Mouse (Mus musculus) large intestine, adult 2 months (tissue): ENCODE results near the gene Lrmp. TPM values are rescaled to one million over a fixed set of nuclear protein-coding genes. Genes with fewer than 3 reads are reported as not detected.
"Not testable (repeated sequence)": the region's sequence is repeated elsewhere in the genome, so short reads cannot be mapped to it uniquely, and the experiment has no call there.

Source experiments
- DNase-seq: peaks from one replicate; pipeline ENCODE4 v3.0.0-alpha.2; 2012; ENCODE audit warnings: low read depth, low spot score
- WGBS: fragments of 180-500 bp; shearing (Covaris S2); methylation state at CpG from one replicate; pipeline ENCODE4 v1.1.7; 2018; 5-methylcytosine and 5-hydroxymethylcytosine counted together
- polyA plus RNA-seq: library from polyadenylated mRNA; depleted of rRNA; stranded (reverse); fragments of >200 nt; gene quantifications from 2 replicates; pipeline ENCODE4 v1.2.3, GENCODE M21; 2012; rRNA removed

Gene Lrmp
- 12.4 and 19.6 TPM in 2 replicates for polyA plus RNA-seq

DNA sequence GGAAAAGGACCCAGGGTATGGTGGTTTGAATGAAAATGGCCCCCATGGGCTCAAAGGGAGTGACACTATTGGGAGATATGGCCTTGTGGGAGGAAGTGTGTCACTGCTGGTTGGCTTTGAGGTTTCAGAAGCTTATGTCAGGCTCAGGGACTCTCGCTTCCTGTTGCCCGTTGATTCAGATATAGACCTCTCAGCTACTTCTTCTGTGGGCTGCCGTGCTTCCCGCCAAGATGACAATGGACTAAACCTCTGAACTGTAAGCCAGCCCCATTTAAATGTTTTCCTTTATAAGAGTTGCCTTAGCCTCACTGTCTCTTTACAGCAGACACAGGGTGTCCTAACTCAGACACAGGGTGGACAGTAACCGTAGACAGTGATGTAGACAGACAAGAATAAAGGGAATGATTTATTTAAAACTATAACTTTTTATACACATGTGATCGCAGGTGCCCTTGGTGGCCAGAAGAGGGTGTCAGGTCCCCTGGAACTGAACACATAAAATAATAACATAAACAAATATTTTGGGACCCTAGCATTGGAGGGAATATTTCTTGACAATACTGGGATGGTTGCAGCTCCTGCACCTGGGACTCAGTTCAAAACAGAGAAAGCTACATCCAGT is at the start of gene Lrmp:
Gene Lrmp (plus strand): TSS at position 178 of the 622 bp plus-strand sequence.
- WGBS: 86% methylated on average over 6 of the region's 6 CpGs
- no peak for DNase-seq

DNA sequence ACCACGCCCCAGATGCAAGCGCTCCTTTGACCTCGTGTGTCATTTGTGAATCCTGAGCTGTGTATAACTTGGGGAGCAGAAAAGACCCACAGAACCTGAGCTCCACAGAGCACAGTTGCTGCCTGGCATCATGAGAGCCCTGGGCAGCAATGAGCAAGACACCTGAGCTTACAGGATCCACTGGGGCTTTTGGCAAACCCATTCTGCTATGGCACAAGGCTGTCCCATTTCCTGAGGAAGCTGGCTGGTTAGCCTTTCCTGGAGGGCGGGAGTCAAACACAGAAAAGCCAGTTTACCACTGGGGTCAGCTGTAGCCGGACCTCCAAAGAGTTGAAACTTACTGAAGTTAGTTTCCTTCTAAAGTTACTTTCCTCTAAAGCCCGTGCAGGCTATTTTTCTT is 49.0 kb upstream of the Lrmp start:
- DNase-seq: no peak
- 68% methylated on average over 6 of the region's 6 CpGs for WGBS

DNA sequence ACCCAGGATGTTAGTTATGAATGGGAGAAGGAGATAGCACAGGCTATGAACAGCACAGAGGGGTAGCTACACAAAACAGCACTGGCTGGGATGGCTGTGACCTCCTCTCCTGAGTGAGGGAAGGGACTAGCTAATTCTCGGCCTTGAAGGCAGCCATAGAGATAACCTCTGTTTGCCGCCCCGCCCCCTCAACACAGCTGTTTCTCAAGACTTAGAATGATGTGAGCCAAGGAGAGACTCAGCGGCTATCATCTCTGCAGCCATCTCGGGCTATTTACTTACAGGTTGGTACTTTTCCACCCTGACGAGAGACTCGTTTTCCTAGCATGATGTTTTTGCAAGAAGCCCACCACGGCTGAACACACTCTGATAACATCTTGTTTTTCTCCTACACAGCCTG is 47.8 kb upstream of the Lrmp start:
- 71% methylated on average over 8 of the region's 8 CpGs for WGBS

DNA sequence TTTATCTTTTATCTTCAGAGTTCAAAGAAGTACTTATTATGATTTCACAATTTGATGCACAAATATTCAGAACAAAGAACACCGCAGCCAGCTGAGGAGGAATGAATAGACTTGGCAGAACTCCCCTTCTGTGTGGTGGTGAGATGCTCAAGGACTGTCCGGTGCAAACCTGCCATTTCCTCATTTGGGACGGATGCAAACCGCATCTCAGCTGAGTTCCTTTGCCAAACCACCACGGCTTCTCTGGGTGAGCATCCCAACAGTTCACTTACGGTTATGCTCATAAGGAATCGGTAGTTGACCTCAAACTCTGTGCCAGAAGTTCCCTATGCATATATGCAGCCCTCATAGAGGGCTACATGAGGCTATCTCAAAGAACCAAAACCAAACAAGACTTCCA is 46.1 kb upstream of the Lrmp start:
- 88% methylated on average over 7 of the region's 7 CpGs for WGBS
- DNase-seq: no peak

More for the DNA sequence above, 47.8 kb upstream of the Lrmp start:
- DNase-seq: no peak

DNA sequence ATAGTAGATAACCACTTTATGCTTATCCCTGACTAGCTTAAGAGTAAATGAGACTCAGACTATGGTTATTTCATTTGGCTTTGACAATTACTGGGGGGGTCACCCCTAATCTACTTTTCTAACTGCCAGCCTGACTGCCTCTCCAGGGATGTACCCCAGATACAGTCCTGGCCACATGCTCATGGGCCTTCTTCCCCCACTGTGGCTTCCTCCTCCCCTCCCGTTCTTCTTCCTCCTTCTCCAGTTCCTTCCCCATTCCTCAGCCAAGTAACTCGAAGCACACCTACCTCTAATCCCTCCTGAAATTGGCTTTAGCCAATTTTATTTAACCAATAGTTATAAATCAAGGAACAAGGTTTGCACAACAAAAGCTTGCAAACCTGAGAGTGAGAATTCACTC is 45.5 kb upstream of the Lrmp start:
- whole genome bisulfite sequencing: 39% methylated on average over 2 of the region's 2 CpGs
- DNase-seq: no peak

DNA sequence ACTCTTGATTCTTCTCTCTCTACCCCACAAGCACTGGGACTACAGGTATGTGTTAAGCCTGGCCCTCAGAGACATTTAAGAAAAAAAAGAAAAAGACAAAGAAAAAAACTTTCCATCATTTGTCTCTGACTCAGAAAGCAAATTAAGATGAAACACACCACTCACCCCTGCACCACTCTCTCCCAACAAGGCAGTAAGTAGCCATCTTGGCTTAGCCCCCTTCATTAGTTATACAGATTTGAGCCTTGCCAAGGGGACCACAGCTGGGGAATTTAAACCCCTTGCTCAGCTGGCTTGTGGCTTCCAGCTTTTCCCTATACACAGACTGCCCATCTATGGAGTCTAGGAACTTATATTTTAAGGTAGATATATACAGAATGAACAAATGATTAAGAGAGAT is 41.0 kb upstream of the Lrmp start:
- DNase-seq: no peak

DNA sequence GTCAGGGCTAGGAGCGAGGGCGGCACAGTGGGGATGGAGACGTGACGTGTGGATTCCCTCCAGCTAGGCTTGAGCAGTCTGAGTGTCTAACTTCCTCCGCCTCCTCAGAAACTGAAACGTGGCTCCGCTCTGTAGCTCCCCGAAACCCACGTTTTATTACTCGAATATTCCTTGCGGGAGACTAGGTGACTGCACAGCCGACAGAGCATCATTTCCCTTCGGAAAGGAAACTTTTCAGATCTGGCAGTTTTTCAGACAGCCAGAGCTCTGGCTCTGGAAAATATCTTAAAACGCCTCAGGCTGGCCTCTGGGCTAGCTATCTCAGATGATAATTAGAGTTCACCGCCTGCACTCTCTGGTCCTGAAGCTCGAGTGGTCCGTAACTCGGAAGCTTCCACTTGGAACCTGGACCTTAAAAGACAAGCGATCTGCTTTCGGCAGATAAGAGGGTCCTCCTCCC is 40.3 kb upstream of the Lrmp start:
- 4% methylated on average over 20 of the region's 20 CpGs for WGBS
- DNase-seq: no peak

DNA sequence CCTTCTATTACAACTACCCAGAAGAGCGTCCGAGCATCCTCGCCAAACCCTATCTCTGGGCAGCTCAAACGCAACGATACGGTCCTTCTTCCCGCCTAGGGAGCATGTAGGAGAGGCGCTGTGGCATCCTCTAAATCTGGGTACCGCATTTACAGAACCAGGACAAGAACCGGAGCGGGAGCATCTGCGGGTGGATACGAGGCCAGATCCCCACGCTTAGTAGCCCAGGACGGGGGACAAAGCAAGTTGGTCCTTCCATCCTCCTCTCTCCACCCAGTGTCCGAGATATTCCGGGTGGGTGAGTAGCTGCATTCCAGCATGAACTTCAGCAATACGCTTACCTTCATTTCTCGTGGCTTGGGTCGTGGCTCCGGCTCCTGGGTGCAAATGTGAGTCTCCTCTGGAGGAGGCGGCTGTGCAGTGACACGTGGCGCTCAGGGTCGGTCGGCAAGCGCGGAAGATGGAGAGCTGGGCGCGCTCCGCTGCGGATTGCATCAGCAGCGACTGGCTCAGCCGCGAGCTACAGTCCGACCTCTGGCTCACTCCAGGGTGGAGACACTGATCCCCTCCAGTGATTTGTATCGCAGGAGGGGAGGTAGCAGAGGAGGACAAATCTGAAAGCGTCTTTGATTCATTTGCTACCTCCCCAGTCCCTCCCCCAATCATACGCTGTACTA is 39.8 kb upstream of the Lrmp start, which contains the start of gene Bcat1:
Gene Bcat1 (minus strand): TSS at position 637 of the 677 bp plus-strand sequence.
- 2% methylated on average over 39 of the region's 39 CpGs for WGBS
- DNase-seq: no peak

DNA sequence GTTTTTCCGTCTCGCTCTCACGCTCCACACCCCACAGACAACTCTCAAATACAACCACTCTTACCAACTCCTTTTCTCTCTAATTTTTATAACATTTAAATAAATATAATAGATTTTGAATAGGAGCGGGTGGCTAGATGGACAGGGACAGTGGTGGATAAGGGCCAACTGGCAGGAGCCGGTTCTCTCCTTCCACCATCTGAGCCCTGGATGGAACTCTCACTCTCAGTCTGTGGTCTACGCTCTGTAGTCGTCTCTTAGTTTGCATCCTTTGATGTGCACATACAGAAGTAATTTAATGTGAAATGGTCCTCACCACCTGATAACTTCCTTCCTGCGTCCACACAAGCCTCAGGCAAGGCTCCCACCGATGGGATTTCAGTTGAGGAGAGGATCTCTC is 39.2 kb upstream of the Lrmp start:
- DNase-seq: no peak
- WGBS: 27% methylated on average over 9 of the region's 9 CpGs

DNA sequence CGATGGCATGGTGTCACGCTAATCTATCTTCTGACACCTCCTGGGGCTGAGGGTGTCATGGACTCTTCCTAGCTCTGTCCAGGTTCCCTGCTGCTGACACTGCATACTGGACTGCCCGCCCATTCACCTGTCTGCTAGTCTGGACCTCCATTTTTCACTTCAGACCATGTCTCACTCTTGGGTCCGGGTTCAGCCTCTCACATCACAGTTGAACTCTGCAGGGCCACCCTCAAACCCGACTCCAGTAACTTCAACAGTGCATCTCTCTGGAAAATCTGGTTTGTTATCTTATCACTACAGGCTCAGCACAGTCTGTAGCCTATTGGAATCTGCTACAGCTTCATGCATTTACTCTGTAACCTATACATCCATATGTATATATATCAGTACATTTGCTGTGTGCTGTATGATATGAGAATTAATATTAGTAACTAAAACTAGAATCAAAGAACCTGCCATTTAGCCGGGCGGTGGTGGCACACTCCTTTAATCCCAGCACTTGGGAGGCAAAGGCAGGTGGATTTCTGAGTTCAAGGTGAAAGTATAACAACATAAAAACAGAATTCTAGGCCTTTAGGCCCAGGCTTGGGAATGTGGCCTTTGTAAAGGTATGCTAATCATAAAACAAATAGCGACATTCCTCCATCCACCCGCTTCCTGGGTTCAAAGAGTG is 36.2 kb upstream of the Lrmp start:
- no peak for DNase-seq
- WGBS: 81% methylated on average over 9 of the region's 9 CpGs

DNA sequence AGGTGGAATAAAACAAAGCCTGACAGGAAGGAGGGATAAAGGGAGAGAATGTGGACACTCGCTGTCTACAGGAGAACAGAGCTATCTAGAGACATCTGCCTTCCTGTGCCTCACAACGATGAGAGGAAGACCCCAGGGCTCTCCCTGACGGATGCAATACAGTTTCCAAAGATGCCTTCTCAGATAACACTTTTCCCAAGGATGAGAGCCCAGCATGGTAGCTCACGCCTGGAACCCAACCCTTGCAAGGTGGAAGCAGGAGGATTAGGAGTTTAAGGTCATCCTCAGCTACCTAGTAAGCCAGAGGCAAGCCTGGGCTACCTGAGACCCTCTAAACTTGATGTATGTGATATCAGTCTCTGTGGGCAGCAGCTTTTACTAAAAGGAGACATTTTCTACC is 33.7 kb upstream of the Lrmp start:
- no peak for DNase-seq
- 67% methylated on average over 4 of the region's 4 CpGs for WGBS

DNA sequence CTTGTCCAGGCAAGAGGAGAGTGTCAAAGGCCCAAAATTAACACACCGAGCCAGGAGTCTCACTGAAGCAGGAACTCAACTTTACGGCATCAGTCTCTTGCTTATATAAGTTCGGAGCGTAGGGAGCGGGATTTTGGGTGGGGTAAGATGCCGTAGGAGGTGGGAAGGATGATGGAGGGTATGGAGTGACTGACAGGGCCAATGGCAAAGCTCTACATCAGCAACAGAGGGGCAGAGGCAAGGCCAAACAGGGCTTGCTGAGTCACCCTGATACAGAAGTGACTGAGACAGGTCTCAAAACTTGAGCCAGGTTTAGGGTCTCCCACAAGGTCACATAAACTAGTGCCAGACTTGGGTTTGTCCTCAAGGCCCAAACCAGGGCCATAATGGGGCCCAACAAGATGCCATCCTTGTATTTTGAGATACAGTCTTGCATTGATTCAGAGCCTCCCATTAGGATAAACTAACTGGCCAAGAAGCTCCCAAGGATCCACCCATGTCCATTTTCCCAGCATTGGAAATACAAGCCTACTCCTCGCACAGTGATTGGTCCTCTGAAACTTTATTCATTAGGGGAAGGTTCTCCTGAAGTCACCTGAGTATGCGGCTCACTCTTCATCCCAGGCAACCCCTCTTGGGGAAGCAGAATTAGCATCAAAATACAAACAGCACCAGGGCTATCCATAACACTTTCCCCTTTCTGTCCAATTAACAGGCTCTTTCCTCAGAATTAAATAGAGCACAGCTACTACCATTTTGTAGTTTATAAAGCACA is 30.9 kb upstream of the Lrmp start:
- WGBS: 86% methylated on average over 8 of the region's 8 CpGs
- no peak for DNase-seq

DNA sequence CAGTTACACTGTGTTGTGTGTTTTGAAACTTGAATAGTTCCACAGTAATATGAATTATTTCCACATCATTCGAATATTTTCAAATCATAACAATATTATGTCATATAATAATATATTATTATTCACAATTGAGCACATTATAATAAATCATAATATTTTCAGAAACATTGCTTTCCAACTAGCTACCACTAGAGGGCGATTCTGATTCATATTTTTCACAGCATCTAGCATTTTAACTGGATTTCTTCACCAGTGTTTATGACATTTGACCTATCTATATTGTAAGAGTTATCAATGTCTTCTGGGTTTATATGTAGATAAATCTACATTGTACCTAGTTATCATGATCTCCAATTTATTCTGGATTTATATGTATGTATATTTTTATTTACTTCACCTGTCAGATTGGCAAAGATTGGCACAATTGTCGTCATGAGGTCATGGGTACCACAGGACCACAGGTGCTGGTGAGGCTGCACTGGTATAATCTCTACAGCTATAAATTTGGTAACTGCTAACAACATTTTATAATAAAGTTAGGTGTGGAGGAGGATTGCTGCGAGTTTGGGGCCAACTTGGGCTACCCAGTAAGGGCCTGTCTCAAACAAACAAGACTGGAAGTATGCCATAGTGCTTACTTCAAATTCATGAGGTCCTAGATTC is 26.9 kb upstream of the Lrmp start:
- 41% methylated on average over 4 of the region's 4 CpGs for WGBS

DNA sequence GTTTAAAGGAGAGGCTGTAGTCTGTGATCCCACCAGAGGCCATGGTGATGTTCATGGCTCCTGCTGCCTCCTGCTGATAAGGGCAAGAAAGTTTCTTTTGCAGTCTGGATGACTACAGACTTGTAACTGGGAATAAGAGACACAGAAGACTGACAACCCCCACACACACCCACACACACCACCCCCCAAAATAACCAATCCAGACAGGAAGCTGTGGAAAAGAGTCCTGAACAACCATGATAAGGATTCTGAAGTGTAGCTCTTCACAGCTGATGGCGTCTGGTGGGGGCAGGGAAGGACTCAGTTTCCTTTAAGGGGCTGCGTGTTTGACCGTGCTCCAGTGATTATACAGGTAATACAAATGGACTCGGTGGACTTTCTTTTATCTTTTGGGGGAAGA is 26.1 kb upstream of the Lrmp start:
- WGBS: 83% methylated on average over 4 of the region's 4 CpGs
- no peak for DNase-seq

More for the DNA sequence above, 26.9 kb upstream of the Lrmp start:
- no peak for DNase-seq

DNA sequence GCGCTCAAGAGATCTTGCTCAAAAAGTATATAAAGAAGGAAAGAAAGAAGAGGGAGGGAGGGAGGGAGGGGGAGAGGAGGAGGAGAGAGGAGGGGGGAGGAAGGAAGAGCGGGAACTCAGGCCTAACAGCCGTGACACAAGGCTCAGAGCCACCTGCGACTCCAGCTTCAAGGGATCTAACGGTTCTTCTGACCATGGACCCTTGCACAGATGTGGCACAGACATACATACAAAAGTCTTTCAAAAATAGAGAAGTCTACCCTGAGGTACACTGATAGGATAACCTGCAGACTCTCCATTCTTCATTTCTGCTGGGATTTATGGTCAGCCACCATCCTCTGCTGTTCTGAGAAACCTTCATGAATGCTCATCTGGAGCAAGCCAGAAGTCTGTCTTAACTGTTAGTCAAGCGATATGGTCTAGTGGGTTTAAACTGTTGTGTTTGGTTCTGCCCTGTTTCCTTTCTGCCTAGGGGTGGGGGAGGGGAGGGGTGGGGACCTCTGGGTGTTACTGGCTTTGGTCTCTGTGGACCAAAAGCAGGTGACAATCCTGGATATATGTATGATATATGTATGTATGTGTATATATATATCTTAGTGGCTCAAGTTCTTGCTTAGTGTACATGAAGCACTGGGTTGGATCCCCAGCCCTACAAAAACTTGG is 25.1 kb upstream of the Lrmp start:
- no peak for DNase-seq
- WGBS: 68% methylated on average over 6 of the region's 6 CpGs

DNA sequence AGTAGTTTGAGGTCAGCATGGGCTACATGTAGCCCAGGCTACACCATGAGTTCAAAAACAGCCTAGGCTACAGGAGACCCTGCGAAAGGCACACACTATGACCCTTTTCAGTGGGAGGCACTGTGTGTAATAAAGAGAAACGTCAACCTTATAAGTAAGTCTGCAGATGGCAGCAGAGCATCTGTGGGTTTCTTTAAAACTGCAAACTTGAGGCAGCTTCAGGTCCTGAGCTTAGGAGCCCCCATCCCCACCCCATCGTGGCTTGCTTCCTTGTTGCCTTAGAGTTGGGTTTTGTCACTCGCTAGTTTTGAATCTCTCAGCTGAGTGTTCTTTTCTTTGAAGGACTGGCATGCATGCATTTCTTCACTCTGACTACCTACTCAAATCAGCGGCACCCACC is 24.5 kb upstream of the Lrmp start:
- WGBS: 60% methylated on average over 5 of the region's 5 CpGs
- no peak for DNase-seq

DNA sequence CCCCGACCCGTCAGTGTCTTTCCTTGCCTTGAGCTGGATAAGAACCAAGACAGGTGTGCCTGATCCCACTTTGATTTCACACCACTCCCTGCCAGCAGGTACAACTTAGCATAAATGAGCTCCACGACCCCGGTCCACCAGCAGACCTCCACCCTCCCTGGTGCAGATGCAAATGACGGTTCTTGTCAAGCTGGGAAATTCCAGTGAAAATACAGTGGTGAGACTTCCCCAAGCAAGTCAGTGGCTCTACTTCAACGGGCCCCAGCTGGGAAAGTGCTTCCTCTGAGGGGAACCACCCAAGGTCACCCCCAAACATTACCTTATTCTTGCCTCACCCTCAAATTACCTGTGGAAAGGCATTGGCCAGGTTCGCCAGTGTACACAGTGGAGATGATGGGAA is 23.5 kb upstream of the Lrmp start:
- no peak for DNase-seq
- 57% methylated on average over 7 of the region's 7 CpGs for WGBS

DNA sequence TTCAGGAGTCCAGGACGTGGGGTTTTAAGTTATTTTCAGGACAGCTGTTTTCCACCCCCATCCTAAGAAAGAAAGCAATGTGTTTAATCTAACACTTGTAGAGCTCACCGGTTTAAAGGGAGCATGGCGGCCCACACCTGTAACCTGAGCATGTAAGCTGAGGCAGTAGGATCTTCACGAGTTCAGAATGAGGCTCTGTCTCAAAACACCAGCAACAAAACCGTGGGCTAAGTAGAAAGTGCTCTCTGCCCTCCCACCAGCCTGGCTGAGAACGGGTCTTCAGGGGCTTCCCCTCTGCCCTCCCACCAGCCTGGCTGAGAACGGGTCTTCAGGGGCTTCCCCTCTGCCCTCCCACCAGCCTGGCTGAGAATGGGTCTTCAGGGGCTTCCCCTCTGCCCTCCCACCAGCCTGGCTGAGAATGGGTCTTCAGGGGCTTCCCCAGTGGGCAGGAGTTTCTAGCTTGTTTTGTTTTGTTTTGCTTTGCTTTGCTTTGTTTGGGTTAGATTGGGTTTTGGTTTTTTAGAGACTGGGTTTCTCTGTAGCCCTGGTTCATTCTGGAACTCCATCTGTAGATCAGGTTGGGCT is 22.3 kb upstream of the Lrmp start:
- WGBS: 56% methylated on average over 7 of the region's 7 CpGs
- not testable (repeated sequence) for DNase-seq

DNA sequence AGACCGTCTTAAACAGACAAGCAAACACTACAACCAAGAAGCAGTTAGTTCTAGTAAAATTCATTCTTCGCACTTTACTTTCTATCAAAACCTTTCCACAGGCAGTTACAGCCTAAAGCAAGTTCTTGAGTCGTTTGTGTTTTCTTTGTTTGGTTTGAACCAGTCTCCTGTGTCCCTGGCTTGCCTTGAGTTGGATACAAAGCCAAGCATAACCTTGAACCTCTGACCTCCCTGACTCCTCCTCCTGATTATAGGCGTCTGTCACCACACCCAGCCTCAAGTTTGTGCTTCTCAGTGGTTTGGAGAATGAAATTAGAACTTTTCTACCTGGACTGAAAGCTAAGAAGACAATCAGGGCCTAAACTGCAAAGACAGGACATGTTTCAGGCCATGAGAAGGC is 21.0 kb upstream of the Lrmp start:
- DNase-seq: no peak
- WGBS: 54% methylated on average over 4 of the region's 4 CpGs
